Mouse (Mus musculus): ENCODE data around the gene Ldb2. TPM values are rescaled to one million over a fixed set of nuclear protein-coding genes. Genes with fewer than 3 reads are reported as not detected.
A peak's percentile ranks its signal among the peaks of the same experiment; 100 is the strongest.

Ldb2 gene
- total RNA-seq, 2 experiments from 2014 or later = not detected

DNA sequence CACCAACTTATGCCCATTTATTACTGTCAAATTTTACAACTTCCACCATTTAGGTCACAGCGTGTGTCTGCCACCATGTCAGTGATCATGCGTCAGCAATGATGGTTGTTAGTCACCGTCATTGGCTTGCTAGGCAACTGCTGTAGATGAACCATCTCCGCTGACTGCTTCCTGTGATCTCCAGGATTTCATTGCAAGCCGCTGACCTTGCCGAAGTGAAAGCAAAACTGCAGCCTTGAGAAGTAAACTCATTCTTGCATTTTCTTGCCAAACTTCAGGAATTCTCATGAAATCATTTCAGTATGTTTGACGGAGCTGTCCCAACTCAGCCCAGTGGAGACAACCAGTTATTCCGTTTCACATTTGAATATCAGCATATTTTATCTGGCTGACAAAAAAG, 247.4 kb downstream of the Ldb2 start:
- ATAC-seq (replicated peaks; ENCODE audit: poor library complexity) = no peak

DNA sequence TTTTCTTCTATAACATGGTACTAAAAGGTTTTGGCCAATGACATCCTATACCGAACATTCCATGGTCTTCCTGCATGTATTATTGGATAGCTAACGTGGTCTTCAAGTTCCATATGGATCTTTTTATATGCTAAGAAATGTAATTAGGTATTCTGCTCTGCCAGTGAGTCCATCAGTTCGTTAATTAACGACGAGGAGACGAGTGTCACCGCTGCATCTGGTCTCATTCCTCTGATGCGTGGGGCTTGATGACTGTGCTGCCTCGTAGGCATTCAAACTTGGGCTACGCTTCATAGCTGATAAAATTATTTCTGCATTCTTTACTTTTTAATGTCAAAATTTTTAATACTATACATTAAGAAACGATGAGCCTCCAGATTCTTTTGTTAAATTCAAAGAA, 251.0 kb downstream of the Ldb2 start:
- no peak for ATAC-seq (replicated peaks; ENCODE audit: poor library complexity)

DNA sequence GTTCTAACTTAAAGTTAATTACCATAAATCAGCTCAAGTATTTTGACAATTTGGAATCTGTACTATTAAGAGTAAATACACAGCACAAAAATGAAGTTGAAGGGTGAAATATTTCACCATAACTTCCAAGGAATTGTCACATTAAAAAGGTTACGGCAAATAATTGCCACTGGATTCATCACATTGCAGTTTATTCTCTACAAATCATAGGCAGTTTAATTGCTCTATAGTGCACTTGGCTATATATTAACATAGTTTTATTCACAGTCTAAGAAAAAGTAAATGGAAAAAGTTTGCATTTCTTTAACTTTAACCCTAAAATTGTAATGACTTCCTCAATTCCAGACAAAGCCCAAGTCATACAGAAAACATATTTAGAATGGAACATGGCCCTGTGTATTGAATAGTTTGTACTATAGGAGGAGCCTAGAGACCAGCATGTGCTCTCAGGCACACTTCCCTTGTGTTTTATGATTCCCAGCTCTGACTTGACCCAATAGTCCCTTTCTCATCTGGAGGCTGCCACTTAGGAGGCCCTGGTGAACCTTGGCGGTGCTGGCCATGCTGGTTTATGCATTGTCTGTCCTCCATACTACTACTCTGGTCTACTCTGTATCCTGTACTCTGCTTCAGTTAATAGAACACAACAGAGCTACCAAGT, 255.9 kb downstream of the Ldb2 start:
- ATAC-seq (replicated peaks; ENCODE audit: poor library complexity) = no peak

DNA sequence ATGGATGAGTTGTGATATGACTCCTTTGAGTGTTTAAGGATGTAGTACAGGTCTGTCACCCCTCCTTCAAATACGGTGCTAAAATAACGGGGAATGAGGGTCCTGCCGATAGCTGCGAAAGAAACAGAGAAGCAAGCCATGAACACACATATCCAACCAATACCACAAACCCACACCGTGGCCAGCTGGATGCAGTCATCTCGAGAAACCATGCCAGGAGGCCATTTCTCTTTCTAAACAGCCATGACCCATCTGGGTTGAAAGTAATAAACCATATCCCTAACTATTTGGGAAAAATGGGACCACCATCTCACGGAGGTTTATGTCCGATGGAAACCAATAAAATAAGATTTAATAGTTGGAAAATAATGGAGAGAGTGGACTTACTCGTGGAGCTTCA, 257.7 kb downstream of the Ldb2 start:
- ATAC-seq (replicated peaks; ENCODE audit: poor library complexity) = no peak

DNA sequence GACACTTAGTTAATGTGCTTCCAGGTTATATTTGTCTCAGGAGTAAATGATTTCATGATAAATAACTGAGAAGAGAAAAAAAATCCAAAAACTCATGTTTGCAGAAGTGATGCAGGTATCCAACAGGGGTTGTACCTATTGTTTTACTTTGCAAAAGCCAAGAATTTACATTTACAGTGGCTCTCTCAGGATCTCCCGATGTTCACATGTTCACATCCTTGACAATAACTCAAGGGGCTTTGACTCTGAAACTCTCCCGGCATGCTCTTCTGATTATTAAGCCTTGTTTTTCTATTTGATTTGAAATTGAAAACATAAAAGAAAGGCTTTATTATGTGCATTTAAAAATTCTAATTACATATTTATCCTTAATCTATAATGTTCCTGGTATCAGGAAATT, 260.8 kb downstream of the Ldb2 start:
- no peak for ATAC-seq (replicated peaks; ENCODE audit: poor library complexity)

DNA sequence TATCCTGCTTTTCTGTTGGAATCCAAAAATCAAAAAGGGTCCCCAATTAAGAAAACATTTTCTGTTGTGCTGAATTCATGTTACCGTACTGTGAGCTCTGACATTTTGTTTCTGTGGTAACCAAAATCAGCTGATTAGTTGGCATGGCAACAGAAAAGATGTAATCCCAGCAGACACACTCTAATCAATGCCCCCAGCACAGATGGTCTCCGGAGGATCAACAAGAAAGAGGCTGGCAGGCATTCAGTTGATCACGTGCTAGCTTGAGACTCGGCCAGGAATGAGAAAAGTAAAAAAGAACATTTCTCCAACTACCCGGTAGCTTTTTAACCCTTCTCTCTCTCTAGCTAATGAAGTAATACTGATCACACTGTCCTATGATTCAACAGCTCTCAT, 261.5 kb downstream of the Ldb2 start:
- no peak for ATAC-seq (replicated peaks; ENCODE audit: poor library complexity)

DNA sequence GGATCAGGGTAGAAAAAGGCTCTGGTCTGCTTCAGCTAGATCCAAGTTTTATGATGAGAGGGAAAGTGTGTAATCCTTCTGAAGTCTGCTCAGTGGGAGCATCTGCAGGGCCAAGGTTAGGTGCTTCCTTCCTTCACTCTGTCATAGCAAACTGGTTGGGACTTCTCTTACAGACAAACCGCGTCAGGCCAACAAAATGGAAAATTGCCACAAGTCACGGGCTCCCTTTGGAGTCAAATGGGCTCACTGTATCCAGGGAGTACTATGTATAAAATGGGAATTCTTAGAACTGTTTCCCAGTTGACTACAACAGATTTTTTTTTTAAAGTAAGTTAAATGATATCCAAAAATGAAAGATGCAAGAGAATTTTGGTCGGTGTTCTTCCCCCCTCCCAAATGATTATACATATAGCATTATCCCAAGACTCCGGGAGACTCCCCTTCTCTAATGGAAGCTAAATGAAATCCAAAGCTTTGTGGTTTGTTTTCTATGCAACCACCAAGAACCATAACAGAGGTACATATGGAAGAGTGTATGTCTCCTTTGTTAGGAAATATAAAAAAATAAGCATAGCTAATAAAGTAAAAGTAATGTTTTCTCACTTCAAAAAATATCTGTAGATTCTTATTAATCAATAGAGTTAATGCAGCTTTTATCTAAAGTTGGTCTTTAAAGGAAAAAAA, 262.0 kb downstream of the Ldb2 start:
- no peak for ATAC-seq (replicated peaks; ENCODE audit: poor library complexity)

DNA sequence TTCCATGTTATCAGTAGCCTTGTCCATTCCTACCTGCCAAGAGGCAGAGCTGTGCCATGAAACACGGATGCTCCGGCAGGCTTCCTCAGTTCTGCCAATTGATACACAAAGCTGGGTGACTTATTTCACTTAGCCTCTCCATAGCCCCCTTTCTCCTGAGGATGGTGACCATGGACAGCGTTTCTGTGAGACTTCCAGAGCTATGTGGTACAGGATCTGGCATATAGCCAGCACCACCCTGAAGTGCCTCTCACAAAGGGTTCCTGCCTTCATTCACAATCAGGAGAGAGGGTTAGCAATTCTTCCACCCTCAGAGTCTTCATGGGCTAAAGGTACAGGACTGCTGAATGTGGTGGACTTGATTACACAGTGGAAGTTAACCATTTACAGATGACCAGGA, 270.0 kb downstream of the Ldb2 start:
- ATAC-seq (replicated peaks; ENCODE audit: poor library complexity) = no peak

DNA sequence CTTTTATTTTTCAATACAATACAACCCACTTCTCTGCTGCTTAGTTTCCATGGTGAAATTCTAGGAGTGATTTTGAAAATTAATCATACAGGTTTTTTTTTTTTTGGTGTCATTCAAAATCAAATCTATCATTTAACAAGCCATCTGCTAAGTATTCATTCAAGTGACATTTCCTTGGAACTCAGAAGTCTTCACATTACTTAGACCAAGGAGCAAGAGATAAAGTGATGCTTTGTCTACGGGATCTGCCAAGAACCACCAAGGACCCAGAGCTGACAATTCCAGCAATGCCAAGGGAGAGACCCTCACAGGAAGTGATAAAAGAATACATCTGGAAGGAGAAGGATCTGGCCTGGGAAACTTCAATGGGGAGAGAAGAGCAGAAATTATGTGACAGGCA, 270.5 kb downstream of the Ldb2 start:
- ATAC-seq (replicated peaks; ENCODE audit: poor library complexity) = no peak

DNA sequence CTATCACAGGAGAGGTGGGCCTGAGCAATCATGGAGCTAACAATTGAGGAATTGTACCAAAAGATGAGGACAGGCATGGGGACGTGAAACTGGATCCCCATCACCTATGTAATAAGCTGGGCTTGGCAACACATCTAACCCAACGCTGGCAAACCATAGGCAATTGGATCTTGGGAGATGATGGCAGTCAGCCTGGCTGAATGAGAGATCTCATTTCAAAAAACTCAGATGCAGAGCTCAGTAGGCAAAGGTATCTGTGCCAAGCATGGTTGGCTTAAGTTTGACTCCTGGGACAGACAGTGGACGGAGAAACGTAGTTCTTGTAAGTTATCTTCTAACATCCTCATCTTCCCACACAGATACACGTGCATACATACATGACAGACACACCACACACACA, 294.3 kb downstream of the Ldb2 start:
- ATAC-seq (replicated peaks; ENCODE audit: poor library complexity) = no peak

DNA sequence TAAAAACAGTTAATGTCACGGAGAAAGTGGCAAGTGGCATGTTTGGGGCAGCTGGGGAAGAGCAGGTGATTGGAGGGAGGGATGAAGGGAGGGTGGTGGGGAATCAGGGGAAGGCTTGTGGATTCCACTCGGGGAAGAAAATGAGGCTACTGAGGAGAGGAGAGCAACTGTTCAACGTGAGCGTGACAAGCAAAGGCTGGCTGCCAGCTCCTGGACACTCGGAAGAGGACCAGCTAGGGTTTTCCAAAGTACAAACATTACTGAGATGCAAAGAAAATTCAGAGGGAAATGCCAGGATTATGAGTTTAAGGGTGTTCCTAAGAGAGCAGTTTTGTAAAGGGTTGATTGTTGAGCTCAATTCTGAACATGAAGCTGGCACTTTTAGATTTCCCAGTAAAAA, 294.7 kb downstream of the Ldb2 start:
- ATAC-seq (replicated peaks; ENCODE audit: poor library complexity) = no peak

DNA sequence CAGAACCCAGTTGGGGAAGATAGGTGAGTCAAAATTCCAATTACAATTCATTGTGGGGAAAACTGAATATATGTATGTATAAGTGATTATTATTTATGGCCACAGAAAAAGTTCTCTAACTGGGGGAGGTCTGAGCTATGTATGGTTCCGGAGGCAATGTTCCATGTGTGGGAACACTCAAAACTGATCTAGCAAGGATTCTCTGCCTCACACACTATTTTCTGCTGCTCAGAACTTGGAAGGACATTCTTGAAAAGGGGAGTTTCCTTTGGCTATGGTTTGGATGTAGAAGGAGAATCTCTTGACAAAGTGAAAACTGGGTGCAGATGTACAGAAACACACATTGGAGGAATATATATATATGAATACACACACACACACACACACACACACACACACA, 301.3 kb downstream of the Ldb2 start:
- no peak for ATAC-seq (replicated peaks; ENCODE audit: poor library complexity)

DNA sequence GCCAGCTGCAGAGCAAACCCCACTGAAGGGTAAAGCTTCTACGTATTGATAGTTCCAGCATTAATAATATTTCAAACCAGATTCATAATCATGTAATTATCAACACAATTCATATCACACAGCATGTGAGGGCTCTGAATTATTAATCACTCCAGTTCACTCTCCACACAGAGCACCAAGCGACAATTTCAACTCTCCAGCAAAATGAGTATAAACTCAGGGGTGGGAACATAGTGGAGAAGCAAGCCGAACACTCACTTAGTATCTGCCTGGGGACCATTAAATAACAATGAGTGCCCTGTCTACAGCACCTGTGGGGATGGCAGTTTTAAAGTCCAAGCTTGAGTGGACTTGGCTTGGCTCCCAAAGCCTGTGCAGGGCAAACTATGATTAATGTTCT, 302.6 kb downstream of the Ldb2 start:
- no peak for ATAC-seq (replicated peaks; ENCODE audit: poor library complexity)

DNA sequence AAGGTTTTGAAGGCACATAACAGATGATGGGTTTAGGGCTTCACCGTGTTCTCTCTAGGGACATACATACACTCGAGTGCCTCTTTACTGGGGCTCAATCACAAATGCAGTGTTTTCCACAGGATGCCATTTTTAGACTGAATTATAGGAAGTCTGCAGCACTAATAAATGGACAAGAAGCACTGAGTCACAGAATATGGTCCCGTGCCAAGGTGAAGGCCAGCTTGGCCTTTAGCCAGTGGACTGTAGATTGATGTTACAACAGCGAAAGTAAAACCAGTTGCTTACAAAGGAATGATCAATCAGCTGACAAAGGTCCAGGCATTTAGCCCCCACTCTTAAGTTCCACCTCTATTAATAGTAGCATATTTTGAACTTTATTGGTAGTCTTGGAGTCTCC, 304.4 kb downstream of the Ldb2 start:
- no peak for ATAC-seq (replicated peaks; ENCODE audit: poor library complexity)

DNA sequence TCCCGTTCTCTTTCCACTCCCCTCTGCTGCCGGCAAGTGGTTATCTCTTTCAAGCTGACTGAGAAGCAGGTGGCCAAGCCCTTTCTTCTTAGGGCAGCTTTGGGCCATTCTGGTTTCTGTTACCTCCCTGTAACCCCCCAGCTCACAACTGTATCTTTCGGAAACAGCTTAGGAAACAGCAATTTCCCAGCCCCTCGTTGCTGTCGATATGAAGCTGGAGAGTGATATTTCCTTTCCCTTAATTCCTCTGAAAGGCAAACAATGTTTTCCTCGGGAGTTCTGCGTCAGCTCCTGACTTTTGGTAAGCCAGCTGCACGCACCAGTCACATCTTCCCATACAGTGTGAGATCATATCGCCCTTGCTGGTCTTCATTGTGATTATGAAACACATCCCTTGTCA, 305.3 kb downstream of the Ldb2 start:
- no peak for ATAC-seq (replicated peaks; ENCODE audit: poor library complexity)

DNA sequence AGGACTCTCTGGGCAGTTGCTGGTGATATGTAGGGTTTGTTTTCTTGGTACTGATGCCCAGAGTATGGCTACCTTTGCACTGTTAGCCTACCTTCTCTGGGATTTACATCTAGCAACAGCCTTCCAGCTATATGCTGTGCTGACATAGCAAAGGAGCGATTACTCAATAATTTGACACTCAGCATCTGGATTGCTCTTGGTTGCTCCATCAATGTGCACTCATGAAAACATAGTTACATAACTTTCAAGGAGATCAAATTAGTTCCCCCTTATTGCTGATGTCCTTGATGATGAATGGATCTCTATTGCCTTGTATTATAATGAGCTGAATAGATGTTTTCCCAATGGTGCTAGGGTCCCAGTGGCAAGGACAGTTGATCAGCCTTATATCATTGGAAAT, 308.0 kb downstream of the Ldb2 start:
- ATAC-seq (replicated peaks; ENCODE audit: poor library complexity) = peak; percentile 72

DNA sequence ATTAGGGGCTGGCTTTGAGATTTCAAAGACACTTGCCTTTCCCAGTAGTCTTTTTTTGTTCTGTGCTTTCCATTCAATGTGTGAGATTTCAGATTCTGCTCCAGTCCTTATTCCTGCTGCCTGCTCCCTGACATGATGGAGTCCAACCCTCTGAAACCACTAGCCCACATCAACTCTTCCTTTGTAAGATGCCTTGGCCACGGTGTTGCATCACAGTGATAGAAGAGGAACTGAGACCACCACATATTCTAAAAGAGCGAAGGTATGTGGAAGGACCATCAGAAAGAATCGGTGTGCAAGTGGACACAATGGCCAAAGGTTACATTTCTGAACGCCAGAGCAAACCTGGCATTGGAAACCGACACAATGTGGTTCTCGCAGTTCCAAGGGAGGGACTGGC, 309.0 kb downstream of the Ldb2 start:
- peak; percentile 77 for ATAC-seq (replicated peaks; ENCODE audit: poor library complexity)

DNA sequence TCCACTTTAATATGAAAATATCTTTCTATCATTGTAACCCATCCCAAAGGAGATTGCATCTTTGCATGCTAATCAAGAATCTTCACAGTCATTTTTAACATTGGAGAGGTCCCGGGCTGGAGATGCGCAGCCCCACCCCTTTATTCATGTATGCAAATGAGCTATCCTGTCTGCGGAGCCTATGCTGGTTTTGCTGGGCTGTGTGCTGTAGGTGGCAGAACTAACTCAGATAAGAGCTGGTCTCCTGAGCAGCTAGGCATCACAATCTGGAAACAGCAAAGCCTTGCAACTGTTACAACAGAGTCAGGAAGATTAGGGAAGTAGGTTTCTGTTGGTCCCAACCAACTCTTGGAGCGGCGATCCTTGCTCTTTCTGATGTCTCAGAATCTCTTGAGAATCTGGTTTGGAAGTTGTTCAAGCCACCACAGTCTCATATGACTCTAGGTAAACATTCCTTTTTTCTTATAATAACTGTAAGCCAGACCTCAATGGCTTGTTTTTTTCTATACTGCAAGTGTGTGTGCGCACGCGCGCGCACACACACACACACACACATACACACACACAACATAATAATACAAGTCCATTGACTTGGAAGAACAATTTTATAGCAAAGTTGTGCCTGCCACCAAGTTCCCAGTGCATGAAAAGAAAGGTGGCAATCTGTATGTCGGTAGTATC, 315.9 kb downstream of the Ldb2 start:
- 0 out of 2 replicates have a peak, but pooled peaks have one; percentile 37 for ATAC-seq (replicated peaks; ENCODE audit: poor library complexity)

DNA sequence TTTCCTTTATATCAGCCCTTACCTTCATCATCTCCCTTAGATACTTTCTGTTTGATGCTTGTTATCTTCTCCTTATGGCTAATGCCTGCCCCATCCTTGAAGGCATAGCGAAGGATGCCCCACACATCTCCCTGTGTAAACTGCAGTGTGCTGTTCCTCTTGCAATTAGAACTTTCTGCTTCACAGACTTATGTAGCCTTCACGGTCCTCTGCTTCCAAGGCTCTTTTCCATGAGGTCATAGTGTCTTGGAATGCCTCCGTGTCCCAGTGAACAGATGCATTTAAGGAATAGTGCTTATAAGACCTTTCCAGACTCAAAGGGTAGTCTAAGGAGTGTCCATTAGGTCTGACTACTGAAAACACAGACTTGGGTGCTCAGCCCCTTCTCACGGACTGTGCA, 318.1 kb downstream of the Ldb2 start:
- ATAC-seq (replicated peaks; ENCODE audit: poor library complexity) = no peak

DNA sequence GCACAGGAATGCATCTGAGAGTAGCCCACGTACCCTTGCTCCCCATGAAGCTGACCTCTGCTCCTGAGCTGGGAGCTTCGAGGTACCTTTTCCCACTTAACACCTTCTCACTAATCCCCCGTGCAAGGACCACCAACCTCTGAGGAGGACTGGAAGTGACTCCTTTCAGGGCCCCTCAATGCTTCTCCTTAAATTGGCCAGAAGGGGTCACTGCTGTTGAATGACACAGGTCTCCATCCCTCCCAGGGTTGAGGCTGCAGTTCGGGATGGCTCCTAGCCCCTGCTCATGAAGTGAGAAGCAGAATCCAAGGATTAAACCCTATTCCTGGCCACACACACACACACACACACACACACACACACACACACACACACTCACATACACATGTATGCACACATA, 323.1 kb downstream of the Ldb2 start:
- ATAC-seq (replicated peaks; ENCODE audit: poor library complexity) = no peak

DNA sequence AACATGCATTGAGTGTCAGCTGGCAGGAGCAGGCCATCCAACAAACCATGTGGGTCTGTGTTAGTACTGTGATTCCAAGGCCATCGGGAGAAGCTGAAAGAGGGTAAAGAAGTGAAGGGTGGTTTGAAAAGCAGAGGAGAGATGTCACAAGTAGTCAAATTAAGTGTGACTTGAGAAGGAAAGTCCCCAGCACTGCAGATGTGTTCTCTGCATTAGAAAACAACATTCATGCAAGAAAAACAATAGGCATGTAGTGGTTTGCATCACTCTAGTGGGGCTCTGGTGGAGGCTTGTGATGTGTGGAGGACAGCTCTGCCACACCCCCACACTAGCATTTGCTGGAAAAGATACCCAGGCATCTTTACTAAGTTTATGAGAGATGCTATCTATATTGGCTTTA, 323.9 kb downstream of the Ldb2 start:
- no peak for ATAC-seq (replicated peaks; ENCODE audit: poor library complexity)
